Mouse (Mus musculus) lung, postnatal 0 days (tissue): ENCODE data around the gene Plekha1. TPM values are rescaled to one million over a fixed set of nuclear protein-coding genes. Genes with fewer than 3 reads are reported as not detected.

Experiments used
- ATAC-seq: fragments of 200-750 bp; cut with Nextera tagmentation; 2 replicates; pipeline ENCODE4 v1.8.0; 2017; ENCODE audit warnings: moderate library complexity
- DNase-seq: peaks from one replicate; pipeline ENCODE4 v3.0.0-alpha.2; 2016; ENCODE audit warnings: low spot score
- H3K27ac ChIP-seq: fragments of 300-500 bp; sonication (generic); 2 replicates; pipeline ENCODE4 v1.5.1; 2014; ENCODE audit warnings: antibody characterized with exemption, mild to moderate bottlenecking, low read length, mixed read lengths
- H3K27me3 ChIP-seq: fragments of 300-500 bp; sonication (generic); replicated peaks from 2 replicates; pipeline ENCODE4 v1.6.1; 2014; ENCODE audit warnings: low read length, mixed read lengths; ENCODE audit not compliant: insufficient read depth
- H3K36me3 ChIP-seq: fragments of 300-500 bp; sonication (generic); 2 replicates; pipeline ENCODE4 v1.6.1; 2014; ENCODE audit warnings: low read length, mixed read lengths; ENCODE audit not compliant: insufficient read depth
- H3K4me1 ChIP-seq: fragments of 300-500 bp; sonication (generic); 2 replicates; pipeline ENCODE4 v1.6.1; 2014; ENCODE audit warnings: antibody characterized with exemption, low read depth, low read length, mixed read lengths; ENCODE audit not compliant: insufficient read depth
- H3K4me2 ChIP-seq: fragments of 300-500 bp; sonication (generic); replicated peaks from 2 replicates; pipeline ENCODE4 v1.6.1; 2014; ENCODE audit warnings: low read depth, mild to moderate bottlenecking, low read length, moderate library complexity, mixed read lengths
- H3K4me3 ChIP-seq: fragments of 300-500 bp; sonication (generic); 2 replicates; pipeline ENCODE4 v1.5.1; 2014; ENCODE audit warnings: low read depth, low read length
- H3K9ac ChIP-seq: fragments of 300-500 bp; sonication (generic); replicated peaks from 2 replicates; pipeline ENCODE4 v1.6.1; 2014; ENCODE audit warnings: low read depth, mild to moderate bottlenecking
- H3K9me3 ChIP-seq: fragments of 300-500 bp; sonication (generic); 2 replicates; pipeline ENCODE4 v1.6.1; 2016; ENCODE audit warnings: low read length, mixed read lengths
- CTCF ChIP-seq: IDR thresholded peaks from 2 replicates; pipeline ENCODE4 v1.5.1; 2016; ENCODE audit warnings: antibody characterized with exemption, mild to moderate bottlenecking
- EP300 ChIP-seq: IDR thresholded peaks from 2 replicates; pipeline ENCODE4 v1.6.1; 2016; ENCODE audit warnings: antibody characterized with exemption, mild to moderate bottlenecking, control low read depth
- WGBS: fragments of 180-500 bp; shearing (Covaris S2); extraction: QIAGEN DNeasy Blood & Tissue Kit; methylation state at CpG from one replicate; pipeline ENCODE4 v1.1.7; 2014; 5-methylcytosine and 5-hydroxymethylcytosine counted together
- polyA plus RNA-seq: library from polyadenylated mRNA; unstranded; fragments of >200 nt; fragmentation: Nextera tagmentation; extraction: Ambion mirVana; gene quantifications from 2 replicates; pipeline ENCODE4 v1.2.1, GENCODE M21; 2015

Plekha1 gene
- polyA plus RNA-seq, 1 experiment from 2014 or later: 74.5 TPM

- no peak overlapping the region for H3K4me3 ChIP-seq
- no peak overlapping the region for H3K9ac ChIP-seq
- no peaks in the 10 kb centered on the region for H3K36me3 ChIP-seq
- H3K27ac ChIP-seq: no peak overlapping the region
- H3K4me1 ChIP-seq: no peaks in the 10 kb centered on the region
- no peaks in the 10 kb centered on the region for H3K9me3 ChIP-seq
- WGBS: 75% methylated on average over 9 of the region's 9 CpGs
- no peak overlapping the region for H3K4me2 ChIP-seq
- DNase-seq (no peak), ATAC-seq (no peak)
- no peaks in the 10 kb centered on the region for H3K27me3 ChIP-seq
- TF ChIP-seq CTCF (no peak), EP300 (no peak)
Measured at GRCm38 (mm10) chr7:130836066-130836465, 29.5 kb upstream of the Plekha1 start.

- no peak for ATAC-seq
- no peak overlapping the region for H3K4me3 ChIP-seq
- no peak for TF ChIP-seq CTCF
- TF ChIP-seq EP300: no peak
- no peaks in the 10 kb centered on the region for H3K36me3 ChIP-seq
- no peaks in the 10 kb centered on the region for H3K9me3 ChIP-seq
- DNase-seq: no peak
- no peaks in the 10 kb centered on the region for H3K4me1 ChIP-seq
- WGBS: 51% methylated on average over 12 of the region's 12 CpGs
- no peak overlapping the region for H3K27ac ChIP-seq
- no peak overlapping the region for H3K9ac ChIP-seq
- no peak overlapping the region for H3K4me2 ChIP-seq
- H3K27me3 ChIP-seq: no peaks in the 10 kb centered on the region
Measured at GRCm38 (mm10) chr7:130837941-130838657, 27.5 kb upstream of the Plekha1 start.

GRCm38 (mm10) chr7:130838658-130839025, 26.9 kb upstream of the Plekha1 start:
- Histone ChIP-seq H3K27me3 (no peaks in the 10 kb centered on the region), H3K27ac (no peak overlapping the region), H3K36me3 (no peaks in the 10 kb centered on the region), H3K4me2 (no peak overlapping the region), H3K9me3 (no peaks in the 10 kb centered on the region), H3K9ac (no peak overlapping the region), H3K4me1 (no peaks in the 10 kb centered on the region), H3K4me3 (no peak overlapping the region)
- ATAC-seq (no peak), DNase-seq (no peak)
- no peak for TF ChIP-seq CTCF
- WGBS: 66% methylated on average over 3 of the region's 3 CpGs

GRCm38 (mm10) chr7:130839380-130840100, 26.0 kb upstream of the Plekha1 start:
- ATAC-seq (0 out of 2 replicates have a peak, but pooled peaks have one; percentile 30), DNase-seq (no peak)
- no peaks in the 10 kb centered on the region for H3K9me3 ChIP-seq
- no peaks in the 10 kb centered on the region for H3K4me1 ChIP-seq
- H3K4me2 ChIP-seq: no peak overlapping the region
- no peak overlapping the region for H3K9ac ChIP-seq
- H3K27me3 ChIP-seq: no peaks in the 10 kb centered on the region
- no peak overlapping the region for H3K4me3 ChIP-seq
- 81% methylated on average over 12 of the region's 12 CpGs for WGBS
- no peak overlapping the region for H3K27ac ChIP-seq
- H3K36me3 ChIP-seq: no peaks in the 10 kb centered on the region
- TF ChIP-seq EP300 (no peak), CTCF (no peak)

- Histone ChIP-seq H3K9ac (no peak overlapping the region), H3K4me3 (no peak overlapping the region), H3K36me3 (no peaks in the 10 kb centered on the region), H3K27ac (peak overlapping the region; percentile 47; the same call in 1 of the 2 replicates), H3K4me1 (no peaks in the 10 kb centered on the region), H3K9me3 (no peaks in the 10 kb centered on the region), H3K4me2 (0 out of 2 replicates have a peak overlapping the region, but pooled peaks have one; percentile 5), H3K27me3 (no peaks in the 10 kb centered on the region)
- ATAC-seq (peak; percentile 83), DNase-seq (peak; percentile 39)
- WGBS: 48% methylated on average over 17 of the region's 17 CpGs
- TF ChIP-seq CTCF (no peak), EP300 (no peak)
Measured at GRCm38 (mm10) chr7:130847164-130847718, 18.3 kb upstream of the Plekha1 start.

- H3K27me3 ChIP-seq: no peaks in the 10 kb centered on the region
- no peaks in the 10 kb centered on the region for H3K36me3 ChIP-seq
- 49% methylated on average over 4 of the region's 4 CpGs for WGBS
- no peak overlapping the region for H3K4me2 ChIP-seq
- no peaks in the 10 kb centered on the region for H3K9me3 ChIP-seq
- no peak overlapping the region for H3K9ac ChIP-seq
- TF ChIP-seq EP300 (peak; percentile 90), CTCF (no peak)
- 0 out of 2 replicates have a peak overlapping the region, but pooled peaks have one; percentile 4 for H3K27ac ChIP-seq
- ATAC-seq: peak; percentile 89
- H3K4me1 ChIP-seq: no peaks in the 10 kb centered on the region
- peak; percentile 81 for DNase-seq
- no peak overlapping the region for H3K4me3 ChIP-seq
Measured at GRCm38 (mm10) chr7:130854684-130855292, 10.8 kb upstream of the Plekha1 start.
